Mouse (Mus musculus) C2C12 (cell line): Measurements from ENCODE around the gene Mbd6.

Experiments used
- CEBPB ChIP-seq: IDR thresholded peaks from one replicate; pipeline ENCODE4 v1.6.1; 2011; ENCODE audit warnings: low read depth, mild to moderate bottlenecking, control low read depth, moderate library complexity
- CTCF ChIP-seq: IDR thresholded peaks from one replicate; pipeline ENCODE4 v1.5.1; 2011; ENCODE audit not compliant: control insufficient read depth, insufficient read depth, insufficient read length
- FOSL1 ChIP-seq: IDR thresholded peaks from one replicate; pipeline ENCODE4 v1.8.0; 2011; ENCODE audit warnings: mild to moderate bottlenecking, low read length; ENCODE audit not compliant: poor library complexity, insufficient read depth, severe bottlenecking
- MAX ChIP-seq: IDR thresholded peaks from one replicate; pipeline ENCODE4 v1.6.1; 2011; ENCODE audit warnings: mild to moderate bottlenecking, control low read depth
- MYOD1 ChIP-seq: IDR thresholded peaks from one replicate; pipeline ENCODE4 v1.6.1; 2011; ENCODE audit warnings: low read depth; ENCODE audit not compliant: control insufficient read depth, insufficient read length
- MYOG ChIP-seq: IDR thresholded peaks from one replicate; pipeline ENCODE4 v1.6.1; 2011; ENCODE audit not compliant: control insufficient read depth, insufficient read length; ENCODE audit errors: extremely low read depth
- USF1 ChIP-seq: IDR thresholded peaks from one replicate; pipeline ENCODE4 v1.6.1; 2011; ENCODE audit warnings: low read depth, mild to moderate bottlenecking, control low read depth, moderate library complexity

DNA sequence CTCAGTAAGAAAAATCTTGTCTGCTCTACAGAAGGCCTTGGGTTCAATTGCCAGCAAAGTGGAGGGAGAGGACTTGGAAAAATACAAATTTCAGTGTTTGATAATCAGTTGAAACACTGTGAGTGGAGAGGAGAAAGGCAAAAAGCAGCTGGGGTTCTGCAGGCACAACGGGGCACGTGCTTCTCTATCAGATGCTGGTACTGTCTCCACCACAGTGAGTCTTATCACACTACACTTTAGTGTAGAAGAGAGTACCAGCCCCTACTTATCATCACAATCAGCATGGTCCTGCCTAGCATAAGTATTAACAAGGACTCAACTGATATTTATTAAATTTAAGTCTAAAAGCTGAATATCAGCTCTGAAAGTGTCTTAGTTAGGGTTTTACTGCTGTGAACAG lies 28.5 kb upstream of the Mbd6 start:
- no peak for TF ChIP-seq MYOD1
- TF ChIP-seq CTCF = no peak
- TF ChIP-seq MAX = no peak
- no peak for TF ChIP-seq USF1
- TF ChIP-seq CEBPB = no peak
- no peak for TF ChIP-seq MYOG
- TF ChIP-seq FOSL1 = no peak
